Mouse (Mus musculus) G1E (cell line): ENCODE data around the gene Ptpn14.

ENCODE experiments used
- CTCF ChIP-seq: IDR thresholded peaks from 2 replicates; pipeline ENCODE4 v1.5.1; 2012; ENCODE audit warnings: low read depth, low read length, inconsistent platforms, mixed read lengths
- GATA1 ChIP-seq: IDR thresholded peaks from 2 replicates; pipeline ENCODE4 v1.6.1; 2012; ENCODE audit warnings: borderline replicate concordance, low read length, inconsistent platforms, mixed read lengths
- POLR2AphosphoS5 ChIP-seq: IDR thresholded peaks from 2 replicates; pipeline ENCODE4 v1.6.1; 2012; ENCODE audit warnings: low read depth, low read length, inconsistent platforms; ENCODE audit not compliant: insufficient replicate concordance
- TAL1 ChIP-seq: conservative IDR thresholded peaks from 2 replicates; pipeline ENCODE4 v1.6.1; 2012; ENCODE audit warnings: low read depth, low read length, inconsistent platforms, mixed read lengths

DNA sequence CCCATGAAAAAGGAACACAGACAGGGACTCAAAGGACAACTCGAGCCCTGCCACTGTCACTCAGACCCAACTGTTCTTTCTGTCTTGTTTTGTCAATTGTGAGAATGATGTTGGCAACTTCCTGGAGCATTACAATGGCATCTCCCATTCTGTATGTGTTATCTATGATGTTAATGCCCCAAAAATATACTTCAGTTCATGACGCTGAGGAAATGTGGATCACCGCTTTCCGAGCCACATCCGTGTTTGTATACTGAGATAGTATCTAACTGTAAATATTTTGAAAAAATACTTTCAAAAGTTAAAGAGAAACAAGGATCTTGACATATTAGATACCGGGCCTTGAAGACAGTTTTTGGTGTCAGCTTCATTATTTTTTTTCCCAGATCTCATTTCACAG, 42.0 kb upstream of the Ptpn14 start:
- no peak for TF ChIP-seq TAL1
- TF ChIP-seq GATA1 = no peak
- TF ChIP-seq CTCF = no peak
- TF ChIP-seq POLR2AphosphoS5 = no peak
